Mouse (Mus musculus): ENCODE measurements around the gene Psmd8. TPM values are rescaled to one million over a fixed set of nuclear protein-coding genes. Genes with fewer than 3 reads are reported as not detected.

Gene Psmd8
- polyA plus RNA-seq, 1 experiment from 2014 or later, result 283 TPM

Other genes with a start within 250 kb of the Psmd8 start
- 159 and 171 TPM in 2 replicates for gene Actn4, start 218.4 kb downstream of the Psmd8 start, polyA plus RNA-seq (2016; fragmentation: Nextera tagmentation; extraction: Ambion mirVana)
- gene Eif3k, start 198.8 kb downstream of the Psmd8 start, polyA plus RNA-seq (2016; fragmentation: Nextera tagmentation; extraction: Ambion mirVana), result 314 and 342 TPM in 2 replicates
- gene Map4k1, start 198.7 kb downstream of the Psmd8 start, polyA plus RNA-seq (2016; fragmentation: Nextera tagmentation; extraction: Ambion mirVana), result 5.0 and 5.7 TPM in 2 replicates
- gene Ryr1, start 55.5 kb downstream of the Psmd8 start, polyA plus RNA-seq (2016; fragmentation: Nextera tagmentation; extraction: Ambion mirVana), result 3.6 and 4.8 TPM in 2 replicates
- 0.34 and 0.58 TPM in 2 replicates for gene Rasgrp4, start 45.9 kb downstream of the Psmd8 start, polyA plus RNA-seq (2016; fragmentation: Nextera tagmentation; extraction: Ambion mirVana)
- gene Fam98c, start 24.5 kb downstream of the Psmd8 start, polyA plus RNA-seq (2016; fragmentation: Nextera tagmentation; extraction: Ambion mirVana), result 16.4 and 17.7 TPM in 2 replicates
- 0.57 and 1.2 TPM in 2 replicates for gene Ggn, start 10.5 kb downstream of the Psmd8 start, polyA plus RNA-seq (2016; fragmentation: Nextera tagmentation; extraction: Ambion mirVana)
- gene Spred3, start 10.3 kb downstream of the Psmd8 start, polyA plus RNA-seq (2016; fragmentation: Nextera tagmentation; extraction: Ambion mirVana), result 7.9 and 8.3 TPM in 2 replicates
- gene Catsperg1, start 33.3 kb upstream of the Psmd8 start, polyA plus RNA-seq (2016; fragmentation: Nextera tagmentation; extraction: Ambion mirVana), result 0.78 and 0.87 TPM in 2 replicates
- gene Kcnk6, start 51.8 kb upstream of the Psmd8 start, polyA plus RNA-seq (2016; fragmentation: Nextera tagmentation; extraction: Ambion mirVana), result 0.43 and 0.63 TPM in 2 replicates
- gene Yif1b, start 57.6 kb upstream of the Psmd8 start, polyA plus RNA-seq (2016; fragmentation: Nextera tagmentation; extraction: Ambion mirVana), result 70.3 and 73.8 TPM in 2 replicates
- 0.76 and 1.4 TPM in 2 replicates for gene 2200002D01Rik, start 67.8 kb upstream of the Psmd8 start, polyA plus RNA-seq (2016; fragmentation: Nextera tagmentation; extraction: Ambion mirVana)
- 42.2 and 45.0 TPM in 2 replicates for gene Spint2, start 101.2 kb upstream of the Psmd8 start, polyA plus RNA-seq (2016; fragmentation: Nextera tagmentation; extraction: Ambion mirVana)
- gene Ppp1r14a, start 108.6 kb upstream of the Psmd8 start, polyA plus RNA-seq (2016; fragmentation: Nextera tagmentation; extraction: Ambion mirVana), result 14.8 and 16.5 TPM in 2 replicates
- gene Dpf1, start 123.2 kb upstream of the Psmd8 start, polyA plus RNA-seq (2016; fragmentation: Nextera tagmentation; extraction: Ambion mirVana), result 118 and 147 TPM in 2 replicates